Mouse (Mus musculus): Measurements from ENCODE around the gene Polr2b. TPM values are rescaled to one million over a fixed set of nuclear protein-coding genes. Genes with fewer than 3 reads are reported as not detected.

Polr2b gene
- total and polyA plus RNA-seq, 2 experiments from 2014 or later, result 21.8 to 26.4 TPM

DNA sequence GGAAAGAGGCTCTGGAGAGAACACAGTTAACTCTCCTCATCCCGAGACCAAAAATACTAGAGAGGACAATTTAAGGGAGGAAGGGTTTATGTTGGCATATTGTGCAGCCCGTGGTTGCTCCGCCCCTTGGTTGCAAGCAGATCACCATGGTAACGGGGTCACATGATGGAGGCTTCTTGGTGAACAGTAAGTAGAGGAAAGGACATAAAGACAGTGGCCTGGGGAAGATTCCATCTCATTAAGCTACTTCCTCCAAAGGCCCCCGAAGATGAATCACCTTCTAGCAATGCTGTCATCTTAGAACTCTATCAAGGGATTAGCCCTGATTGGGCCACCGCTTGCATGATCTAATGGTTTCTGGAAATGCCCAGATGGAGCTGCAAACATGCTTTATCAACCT is 62.8 kb downstream of the Polr2b start:
- no peak overlapping the region for H3K4me3 ChIP-seq (ENCODE audit: low read depth, low read length)
- 56% methylated on average over 6 of the region's 6 CpGs for WGBS
- H3K4me2 ChIP-seq (ENCODE audit: low read depth, low read length), result no peak overlapping the region
- H3K9ac ChIP-seq (replicated peaks; ENCODE audit: low read depth, low read length), result no peak overlapping the region
- no peaks in the 10 kb centered on the region for H3K36me3 ChIP-seq (replicated peaks; ENCODE audit: control insufficient read depth, insufficient read depth, low read length)
- DNase-seq (ENCODE audit: low spot score) (peak; percentile 41), ATAC-seq (ENCODE audit: insufficient read depth, low read depth) (peak; percentile 52)
- no peaks in the 10 kb centered on the region for H3K27me3 ChIP-seq (ENCODE audit: control insufficient read depth, insufficient read depth, low read length)
- H3K27ac ChIP-seq (ENCODE audit: low read depth), result peak overlapping the region; percentile 64
- peaks cover 7% of the 10 kb centered on the region; the same call in 1 of the 2 replicates for H3K4me1 ChIP-seq (ENCODE audit: control insufficient read depth, insufficient read depth)
- H3K9me3 ChIP-seq (replicated peaks; ENCODE audit: control insufficient read depth, low read length), result no peaks in the 10 kb centered on the region
- TF ChIP-seq CTCF (IDR thresholded peaks at IDR 0.05; ENCODE audit: low read depth) (no peak), EP300 (IDR thresholded peaks at IDR 0.05; ENCODE audit: low read depth) (no peak)

DNA sequence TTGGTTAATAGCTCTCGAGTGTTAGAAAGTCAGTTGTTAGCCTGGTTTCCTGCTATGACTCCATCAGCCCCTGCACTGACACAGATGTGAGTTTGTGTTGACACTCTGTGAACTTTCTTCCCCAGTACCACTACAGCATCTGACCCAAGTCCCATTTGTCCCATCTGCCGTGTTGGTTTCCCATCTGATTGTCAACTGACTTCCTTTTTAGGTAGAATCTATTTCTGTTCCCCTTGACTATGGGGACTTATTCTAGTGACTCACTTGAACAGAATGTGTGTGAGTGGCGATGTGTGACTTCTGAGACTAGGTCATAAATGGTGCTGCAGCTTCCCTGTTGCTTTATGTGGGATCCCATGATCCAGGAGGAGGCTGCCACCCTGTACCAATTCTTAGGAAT is 65.0 kb downstream of the Polr2b start:
- Histone ChIP-seq H3K4me2 (ENCODE audit: low read depth, low read length) (no peak overlapping the region), H3K4me3 (ENCODE audit: low read depth, low read length) (no peak overlapping the region), H3K36me3 (replicated peaks; ENCODE audit: control insufficient read depth, insufficient read depth, low read length) (no peaks in the 10 kb centered on the region), H3K9ac (replicated peaks; ENCODE audit: low read depth, low read length) (no peak overlapping the region), H3K27me3 (ENCODE audit: control insufficient read depth, insufficient read depth, low read length) (no peaks in the 10 kb centered on the region), H3K4me1 (ENCODE audit: control insufficient read depth, insufficient read depth) (peaks cover 7% of the 10 kb centered on the region; the same call in 1 of the 2 replicates), H3K9me3 (replicated peaks; ENCODE audit: control insufficient read depth, low read length) (no peaks in the 10 kb centered on the region), H3K27ac (ENCODE audit: low read depth) (peak overlapping the region; percentile 47)
- WGBS, result 10% methylated on average over 3 of the region's 3 CpGs
- ATAC-seq (ENCODE audit: insufficient read depth, low read depth) (peak; percentile 61), DNase-seq (ENCODE audit: low spot score) (peak; percentile 62)
- no peak for TF ChIP-seq CTCF (IDR thresholded peaks at IDR 0.05; ENCODE audit: low read depth)
- no peak for TF ChIP-seq EP300 (IDR thresholded peaks at IDR 0.05; ENCODE audit: low read depth)

DNA sequence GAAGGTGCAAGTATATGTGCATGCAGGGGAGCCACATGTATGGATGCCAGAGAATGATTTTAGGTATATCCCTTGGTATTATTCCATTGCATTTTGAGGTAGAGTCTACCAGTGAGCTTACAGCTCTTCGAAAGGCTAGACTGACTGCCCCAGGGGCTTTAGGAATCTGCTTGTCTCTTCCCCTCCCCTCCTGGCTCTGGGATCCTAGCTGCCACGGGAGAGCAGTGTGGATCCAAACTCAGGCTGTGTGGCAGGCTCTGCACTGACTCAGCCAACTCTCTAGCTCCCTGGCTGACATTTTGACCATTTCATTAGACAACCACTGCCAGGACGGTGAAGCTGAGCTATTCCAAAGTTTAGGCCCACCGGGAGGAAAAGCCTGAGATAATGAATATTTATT is 65.6 kb downstream of the Polr2b start:
- Histone ChIP-seq H3K9ac (replicated peaks; ENCODE audit: low read depth, low read length) (no peak overlapping the region), H3K4me1 (ENCODE audit: control insufficient read depth, insufficient read depth) (peaks cover 7% of the 10 kb centered on the region; the same call in 1 of the 2 replicates), H3K4me3 (ENCODE audit: low read depth, low read length) (no peak overlapping the region), H3K9me3 (replicated peaks; ENCODE audit: control insufficient read depth, low read length) (no peaks in the 10 kb centered on the region), H3K4me2 (ENCODE audit: low read depth, low read length) (no peak overlapping the region), H3K27me3 (ENCODE audit: control insufficient read depth, insufficient read depth, low read length) (no peaks in the 10 kb centered on the region), H3K27ac (ENCODE audit: low read depth) (0 out of 2 replicates have a peak overlapping the region, but pooled peaks have one; percentile 47), H3K36me3 (replicated peaks; ENCODE audit: control insufficient read depth, insufficient read depth, low read length) (no peaks in the 10 kb centered on the region)
- WGBS, result 63% methylated on average over 4 of the region's 4 CpGs
- DNase-seq (ENCODE audit: low spot score) (no peak), ATAC-seq (ENCODE audit: insufficient read depth, low read depth) (no peak)
- TF ChIP-seq CTCF (IDR thresholded peaks at IDR 0.05; ENCODE audit: low read depth) (no peak), EP300 (IDR thresholded peaks at IDR 0.05; ENCODE audit: low read depth) (no peak)

DNA sequence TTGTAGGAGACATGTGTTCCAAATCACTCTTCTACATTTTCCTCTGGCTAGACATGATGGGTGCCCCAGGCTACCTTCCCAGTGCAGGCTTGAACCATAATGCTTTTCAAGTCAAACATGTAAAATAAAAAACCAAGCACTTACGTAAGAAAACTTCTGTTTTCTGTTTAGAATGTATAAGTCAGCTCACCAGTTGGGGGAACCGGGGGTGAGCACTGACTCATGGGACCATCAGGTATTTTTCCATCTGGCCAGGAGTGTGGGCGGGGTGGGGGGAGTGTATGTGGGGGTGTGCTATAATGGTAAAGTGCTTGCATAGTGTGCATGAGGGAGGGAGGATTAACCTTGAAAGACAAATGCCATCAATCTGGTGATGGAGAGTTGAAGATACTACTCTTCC is 68.1 kb downstream of the Polr2b start:
- Histone ChIP-seq H3K4me3 (ENCODE audit: low read depth, low read length) (no peak overlapping the region), H3K27ac (ENCODE audit: low read depth) (no peak overlapping the region), H3K27me3 (ENCODE audit: control insufficient read depth, insufficient read depth, low read length) (no peaks in the 10 kb centered on the region), H3K9me3 (replicated peaks; ENCODE audit: control insufficient read depth, low read length) (no peaks in the 10 kb centered on the region), H3K4me1 (ENCODE audit: control insufficient read depth, insufficient read depth) (0 out of 2 replicates have a peak, but pooled peaks cover 3% of the 10 kb centered on the region), H3K36me3 (replicated peaks; ENCODE audit: control insufficient read depth, insufficient read depth, low read length) (no peaks in the 10 kb centered on the region), H3K9ac (replicated peaks; ENCODE audit: low read depth, low read length) (no peak overlapping the region), H3K4me2 (ENCODE audit: low read depth, low read length) (no peak overlapping the region)
- DNase-seq (ENCODE audit: low spot score), result no peak
- 88% methylated on average over 3 of the region's 3 CpGs for WGBS
- no peak for ATAC-seq (ENCODE audit: insufficient read depth, low read depth)
- TF ChIP-seq CTCF (IDR thresholded peaks at IDR 0.05; ENCODE audit: low read depth) (no peak), EP300 (IDR thresholded peaks at IDR 0.05; ENCODE audit: low read depth) (no peak)

DNA sequence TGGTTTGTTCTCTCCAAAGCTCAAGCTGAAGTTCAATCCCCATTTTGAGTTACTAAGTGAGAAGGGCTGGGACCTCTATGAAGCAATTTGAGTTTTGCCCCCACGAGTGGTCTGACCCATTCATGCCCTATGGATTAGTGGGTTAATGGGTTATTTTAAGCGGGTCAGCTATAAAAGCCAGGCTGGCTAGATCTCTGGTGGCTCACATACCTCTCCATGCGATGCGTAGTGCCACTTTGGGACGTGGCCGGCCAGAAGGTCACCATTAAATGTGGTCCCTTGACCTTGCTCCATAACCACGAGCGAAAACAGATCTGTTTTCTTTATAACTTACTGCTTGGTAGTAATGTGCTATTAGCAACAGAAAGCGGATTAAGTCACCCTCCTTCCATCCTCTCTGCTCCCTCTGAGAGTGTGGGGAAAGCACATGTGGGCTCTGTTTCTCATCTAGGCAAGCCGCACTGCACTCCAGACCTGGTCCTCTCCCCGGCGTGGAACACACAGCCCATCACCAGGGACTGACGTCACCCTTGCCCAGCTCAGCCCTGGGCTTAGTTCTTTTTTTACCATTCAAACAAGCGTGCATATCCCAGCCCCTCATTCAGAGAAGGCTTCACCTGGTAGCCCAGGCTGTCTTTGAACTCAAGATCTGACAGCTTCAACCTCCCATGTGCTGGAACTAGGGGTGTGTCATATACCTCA is 69.6 kb downstream of the Polr2b start:
- H3K9me3 ChIP-seq (replicated peaks; ENCODE audit: control insufficient read depth, low read length), result no peaks in the 10 kb centered on the region
- DNase-seq (ENCODE audit: low spot score) (no peak), ATAC-seq (ENCODE audit: insufficient read depth, low read depth) (no peak)
- peaks cover 6% of the 10 kb centered on the region; the same call in 1 of the 2 replicates for H3K4me1 ChIP-seq (ENCODE audit: control insufficient read depth, insufficient read depth)
- no peak overlapping the region for H3K4me2 ChIP-seq (ENCODE audit: low read depth, low read length)
- H3K9ac ChIP-seq (replicated peaks; ENCODE audit: low read depth, low read length), result no peak overlapping the region
- no peak overlapping the region for H3K27ac ChIP-seq (ENCODE audit: low read depth)
- no peak for TF ChIP-seq CTCF (IDR thresholded peaks at IDR 0.05; ENCODE audit: low read depth)
- no peak for TF ChIP-seq EP300 (IDR thresholded peaks at IDR 0.05; ENCODE audit: low read depth)
- no peak overlapping the region for H3K4me3 ChIP-seq (ENCODE audit: low read depth, low read length)
- no peaks in the 10 kb centered on the region for H3K27me3 ChIP-seq (ENCODE audit: control insufficient read depth, insufficient read depth, low read length)
- WGBS, result 77% methylated on average over 14 of the region's 14 CpGs
- no peaks in the 10 kb centered on the region for H3K36me3 ChIP-seq (replicated peaks; ENCODE audit: control insufficient read depth, insufficient read depth, low read length)

All from heart, postnatal 0 days (tissue).